Mouse (Mus musculus) lung, embryonic 16.5 days (tissue): ENCODE results near the gene Fbxl3. TPM values are rescaled to one million over a fixed set of nuclear protein-coding genes. Genes with fewer than 3 reads are reported as not detected.

Experiments
- ATAC-seq: fragments of 200-750 bp; cut with Nextera tagmentation; 2 replicates; pipeline ENCODE4 v1.8.0; 2017; ENCODE audit warnings: low read depth, mild to moderate bottlenecking, moderate library complexity
- H3K27ac ChIP-seq: fragments of 300-500 bp; sonication (generic); 2 replicates; pipeline ENCODE4 v1.5.1; 2014; ENCODE audit warnings: mild to moderate bottlenecking, control low read depth, low read length
- H3K27me3 ChIP-seq: fragments of 300-500 bp; sonication (generic); 2 replicates; pipeline ENCODE4 v1.6.1; 2014; ENCODE audit warnings: low read depth, low read length, mixed read lengths; ENCODE audit not compliant: control insufficient read depth, insufficient read depth
- H3K36me3 ChIP-seq: fragments of 300-500 bp; sonication (generic); 2 replicates; pipeline ENCODE4 v1.6.1; 2014; ENCODE audit warnings: low read length; ENCODE audit not compliant: control insufficient read depth, insufficient read depth
- H3K4me1 ChIP-seq: fragments of 300-500 bp; sonication (generic); replicated peaks from 2 replicates; pipeline ENCODE4 v1.6.1; 2014; ENCODE audit warnings: low read length, mixed read lengths; ENCODE audit not compliant: control insufficient read depth, insufficient read depth
- H3K4me2 ChIP-seq: fragments of 300-500 bp; sonication (generic); 2 replicates; pipeline ENCODE4 v1.6.1; 2014; ENCODE audit warnings: low read depth, low read length, control low read depth
- H3K4me3 ChIP-seq: fragments of 300-500 bp; sonication (generic); 2 replicates; pipeline ENCODE4 v1.5.1; 2014; ENCODE audit warnings: mild to moderate bottlenecking, low read length, control low read depth
- H3K9ac ChIP-seq: fragments of 300-500 bp; sonication (generic); 2 replicates; pipeline ENCODE4 v1.6.1; 2014; ENCODE audit warnings: low read length, control low read depth
- H3K9me3 ChIP-seq: fragments of 300-500 bp; sonication (generic); 2 replicates; pipeline ENCODE4 v1.6.1; 2016; ENCODE audit warnings: low read length; ENCODE audit not compliant: control insufficient read depth
- WGBS: fragments of 180-500 bp; shearing (Covaris S2); extraction: QIAGEN DNeasy Blood & Tissue Kit; methylation state at CpG from one replicate; pipeline ENCODE4 v1.1.7; 2014; 5-methylcytosine and 5-hydroxymethylcytosine counted together
- polyA plus RNA-seq: library from polyadenylated mRNA; unstranded; fragments of >200 nt; fragmentation: Nextera tagmentation; extraction: Ambion mirVana; gene quantifications from 2 replicates; pipeline ENCODE4 v1.2.1, GENCODE M21; 2015

Gene Fbxl3
- polyA plus RNA-seq, 1 experiment from 2014 or later = 22.6 TPM

DNA sequence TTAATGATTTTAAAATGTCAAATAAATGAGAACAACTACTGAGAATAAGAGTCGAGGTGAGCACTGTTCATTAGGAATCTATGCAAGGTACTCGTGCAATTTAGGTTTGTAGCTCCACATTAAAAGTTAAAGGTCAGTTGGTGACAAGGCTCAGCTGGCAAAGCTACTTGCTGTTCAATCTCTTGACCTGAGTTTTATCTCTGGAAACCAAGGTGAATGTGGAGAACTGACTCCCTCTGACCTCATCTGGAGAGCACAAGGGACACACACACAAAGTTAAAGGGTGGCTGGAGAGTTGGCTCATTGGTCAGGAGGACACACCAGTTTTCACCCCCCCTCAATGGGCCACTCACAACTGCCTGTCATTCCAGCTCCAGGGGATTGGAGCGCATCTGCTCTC is 1.8 kb upstream of the Fbxl3 start:
- peaks cover 16% of the 10 kb centered on the region for H3K4me1 ChIP-seq
- H3K36me3 ChIP-seq = no peaks in the 10 kb centered on the region
- H3K4me2 ChIP-seq = no peak overlapping the region
- H3K4me3 ChIP-seq = no peak overlapping the region
- 53% methylated on average over 3 of the region's 3 CpGs for WGBS
- H3K27me3 ChIP-seq = no peaks in the 10 kb centered on the region
- no peaks in the 10 kb centered on the region for H3K9me3 ChIP-seq
- ATAC-seq = no peak
- H3K9ac ChIP-seq = no peak overlapping the region
- no peak overlapping the region for H3K27ac ChIP-seq

DNA sequence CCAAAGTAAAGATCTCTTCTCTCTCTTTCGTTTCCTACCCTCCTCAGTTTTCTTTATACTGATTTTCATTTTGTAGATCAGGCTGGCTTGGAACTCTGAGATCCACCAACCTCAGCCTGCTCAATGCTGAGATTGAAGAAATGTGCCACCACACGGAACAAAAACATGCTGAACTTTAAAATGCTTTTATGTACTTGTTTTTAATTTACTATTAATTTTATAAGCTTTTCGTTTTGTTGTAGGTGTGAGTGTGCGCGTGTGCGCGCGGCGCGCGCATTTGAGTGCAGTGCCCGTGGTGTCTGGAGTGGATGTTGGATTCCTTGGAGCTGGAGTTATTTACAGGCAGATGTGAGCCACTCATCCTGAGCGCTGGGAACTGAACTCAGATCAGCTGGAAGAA is 930 bp upstream of the Fbxl3 start:
- H3K4me1 ChIP-seq = peaks cover 19% of the 10 kb centered on the region
- H3K27me3 ChIP-seq = no peaks in the 10 kb centered on the region
- H3K9me3 ChIP-seq = no peaks in the 10 kb centered on the region
- 0 out of 2 replicates have a peak overlapping the region, but pooled peaks have one; percentile 3 for H3K27ac ChIP-seq
- H3K36me3 ChIP-seq = peaks cover 3% of the 10 kb centered on the region
- no peak overlapping the region for H3K9ac ChIP-seq
- 56% methylated on average over 13 of the region's 13 CpGs for WGBS
- H3K4me2 ChIP-seq = peak overlapping the region; percentile 60
- peak overlapping the region; percentile 84; the same call in 1 of the 2 replicates for H3K4me3 ChIP-seq
- no peak for ATAC-seq

DNA sequence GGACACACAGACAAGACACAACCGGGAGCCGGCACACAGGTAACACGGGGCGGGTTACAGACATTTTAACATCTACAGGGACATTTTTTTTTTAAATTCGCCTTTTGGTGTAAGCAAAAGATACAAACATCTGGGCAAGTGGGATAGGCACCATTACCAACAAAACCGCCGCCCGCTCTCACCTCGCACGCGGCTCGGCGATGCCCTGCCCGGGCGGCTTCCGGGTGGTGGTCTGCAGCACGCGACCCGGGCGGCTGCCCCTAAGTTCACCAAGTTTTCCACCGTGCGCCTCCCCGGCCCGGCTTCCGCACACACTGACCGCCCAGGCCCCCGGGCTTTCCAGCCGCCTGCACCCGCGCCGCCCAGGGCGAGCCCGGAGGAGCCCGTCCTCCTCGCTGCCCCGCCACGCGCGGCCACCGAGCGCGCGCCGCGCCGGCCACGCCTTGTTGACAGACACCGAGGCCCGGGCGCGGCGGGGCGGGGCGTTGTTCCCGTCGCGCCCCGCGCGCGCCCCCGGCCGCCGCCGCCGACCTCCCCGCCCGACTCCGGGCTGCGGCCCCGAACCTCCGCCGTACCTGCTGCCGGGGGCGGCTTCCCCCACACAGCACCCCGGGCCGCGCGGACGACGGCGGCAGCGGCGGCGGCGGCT is 655 bp downstream of the Fbxl3 start:
- Histone ChIP-seq H3K27ac (peak overlapping the region; percentile 100), H3K9me3 (no peaks in the 10 kb centered on the region), H3K36me3 (peaks cover 7% of the 10 kb centered on the region), H3K9ac (peak overlapping the region; percentile 100), H3K4me3 (peak overlapping the region; percentile 84), H3K4me1 (peaks cover 19% of the 10 kb centered on the region), H3K27me3 (no peaks in the 10 kb centered on the region), H3K4me2 (peak overlapping the region; percentile 79)
- peak; percentile 86 for ATAC-seq
- 0% methylated on average over 79 of the region's 86 CpGs for WGBS

DNA sequence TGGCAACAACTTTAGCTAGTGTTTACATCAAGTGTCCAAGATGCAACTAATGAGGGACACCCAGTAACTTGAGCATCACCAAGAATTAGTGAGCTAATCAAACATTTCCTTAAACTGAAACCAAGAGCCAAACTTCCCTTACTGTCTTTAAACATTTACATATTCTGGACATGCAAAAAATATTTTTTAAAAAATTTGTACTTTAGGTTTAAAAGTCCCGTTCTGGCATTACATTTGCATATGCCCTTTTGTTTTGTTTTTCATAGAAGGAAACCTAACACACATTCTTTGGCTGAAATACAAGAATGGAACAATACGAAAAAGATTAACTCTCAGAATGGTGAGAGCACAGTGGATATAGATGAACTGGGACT is 1.2 kb downstream of the Fbxl3 start:
- Histone ChIP-seq H3K27ac (peak overlapping the region; percentile 100), H3K36me3 (peaks cover 7% of the 10 kb centered on the region), H3K4me1 (peaks cover 19% of the 10 kb centered on the region), H3K4me3 (peak overlapping the region; percentile 84), H3K27me3 (no peaks in the 10 kb centered on the region), H3K9me3 (no peaks in the 10 kb centered on the region), H3K4me2 (peak overlapping the region; percentile 79), H3K9ac (peak overlapping the region; percentile 100)
- no peak for ATAC-seq
- under 1% methylated on average over 2 of the region's 2 CpGs for WGBS

DNA sequence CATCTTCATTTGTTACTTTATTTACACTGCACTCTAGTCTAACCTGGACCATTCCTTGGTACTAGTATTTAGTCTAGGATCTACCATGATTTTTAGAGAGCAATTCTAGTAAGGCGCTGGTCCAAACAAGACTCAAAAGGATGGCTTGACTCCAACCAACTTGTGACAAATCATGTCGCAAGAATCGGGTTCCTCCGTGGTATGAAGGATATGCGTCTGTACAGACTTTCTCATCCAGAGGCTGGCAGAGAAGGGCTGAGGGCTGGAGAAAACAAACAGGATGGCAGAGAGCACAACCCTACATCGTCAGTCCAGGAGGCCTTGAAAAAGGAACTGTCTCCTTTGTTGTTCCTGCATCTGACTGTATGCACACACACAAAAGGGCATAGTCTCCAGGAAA is 2.7 kb downstream of the Fbxl3 start:
- no peaks in the 10 kb centered on the region for H3K9me3 ChIP-seq
- no peak overlapping the region for H3K27ac ChIP-seq
- peaks cover 19% of the 10 kb centered on the region for H3K4me1 ChIP-seq
- peak overlapping the region; percentile 29 for H3K4me2 ChIP-seq
- 50% methylated on average over 6 of the region's 6 CpGs for WGBS
- H3K36me3 ChIP-seq = peaks cover 7% of the 10 kb centered on the region
- no peak overlapping the region for H3K9ac ChIP-seq
- no peak overlapping the region for H3K4me3 ChIP-seq
- no peaks in the 10 kb centered on the region for H3K27me3 ChIP-seq
- ATAC-seq = no peak

DNA sequence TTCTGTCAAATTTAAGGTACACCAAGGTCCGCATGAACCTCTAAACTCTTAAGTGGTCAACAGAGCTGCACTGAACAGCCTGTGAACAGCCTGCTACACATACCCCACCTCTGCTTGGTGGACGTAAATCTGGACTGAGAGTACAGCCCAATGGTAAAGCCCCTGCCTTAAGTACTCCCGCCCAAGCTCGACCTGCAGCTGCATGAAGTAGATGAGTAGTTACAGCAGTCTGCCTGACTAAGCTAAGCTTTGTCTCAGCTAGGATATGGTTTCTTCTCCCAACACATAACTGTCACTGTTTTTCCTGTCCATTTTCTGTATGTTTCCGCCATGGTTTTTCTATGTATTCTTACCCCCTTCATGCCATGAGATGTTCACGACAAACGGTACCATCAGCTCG is 3.5 kb downstream of the Fbxl3 start:
- Histone ChIP-seq H3K9ac (no peak overlapping the region), H3K4me3 (no peak overlapping the region), H3K4me1 (peaks cover 15% of the 10 kb centered on the region), H3K9me3 (no peaks in the 10 kb centered on the region), H3K4me2 (no peak overlapping the region), H3K36me3 (peaks cover 7% of the 10 kb centered on the region), H3K27ac (no peak overlapping the region), H3K27me3 (no peaks in the 10 kb centered on the region)
- 90% methylated on average over 8 of the region's 8 CpGs for WGBS
- ATAC-seq = no peak

DNA sequence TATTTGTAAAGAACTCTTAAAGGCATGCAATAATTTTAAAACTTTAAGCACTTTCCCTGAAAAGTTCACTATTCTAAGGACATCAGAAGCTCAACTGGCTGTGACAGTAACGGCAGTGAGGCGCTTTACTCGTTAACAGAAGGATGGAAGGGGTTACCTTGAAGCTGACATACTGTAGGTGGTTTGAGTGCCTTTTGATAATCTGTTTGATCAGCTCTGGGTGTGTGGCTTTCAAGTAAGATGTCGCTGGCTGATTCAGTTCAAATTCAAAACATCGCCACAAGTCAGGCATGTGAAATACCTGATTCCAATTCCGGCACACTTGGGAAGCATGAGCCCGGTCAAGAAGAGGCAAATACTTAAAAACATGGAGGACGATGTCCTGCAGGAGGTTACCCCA is 4.3 kb downstream of the Fbxl3 start:
- Histone ChIP-seq H3K4me2 (no peak overlapping the region), H3K36me3 (peaks cover 7% of the 10 kb centered on the region), H3K4me1 (peaks cover 15% of the 10 kb centered on the region), H3K27me3 (no peaks in the 10 kb centered on the region), H3K9me3 (no peaks in the 10 kb centered on the region), H3K9ac (no peak overlapping the region), H3K4me3 (no peak overlapping the region), H3K27ac (no peak overlapping the region)
- whole genome bisulfite sequencing = 85% methylated on average over 8 of the region's 8 CpGs
- ATAC-seq = no peak

DNA sequence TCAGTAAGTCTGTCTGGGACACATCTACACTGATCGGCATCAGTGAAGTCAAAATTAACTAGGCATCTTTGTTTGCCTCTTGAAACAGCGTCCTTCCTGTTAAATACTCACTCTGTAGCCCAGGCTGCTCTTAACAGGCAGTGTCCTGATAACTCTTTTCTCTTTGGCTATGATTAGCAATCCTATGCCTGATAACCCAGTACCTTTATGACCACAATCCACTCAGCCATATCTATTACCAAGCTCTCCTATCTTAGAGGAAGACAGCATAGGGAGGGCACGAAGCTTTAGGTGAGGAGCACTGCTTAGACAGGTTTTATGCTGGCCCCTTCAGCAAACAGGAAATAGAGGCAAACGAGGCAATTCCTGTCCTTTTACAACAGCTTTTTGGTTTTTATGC is 5.7 kb downstream of the Fbxl3 start:
- Histone ChIP-seq H3K36me3 (peaks cover 13% of the 10 kb centered on the region), H3K27me3 (no peaks in the 10 kb centered on the region), H3K9me3 (no peaks in the 10 kb centered on the region), H3K4me2 (no peak overlapping the region), H3K4me3 (no peak overlapping the region), H3K9ac (no peak overlapping the region), H3K27ac (no peak overlapping the region), H3K4me1 (peaks cover 15% of the 10 kb centered on the region)
- 55% methylated on average over 4 of the region's 4 CpGs for WGBS
- no peak for ATAC-seq

DNA sequence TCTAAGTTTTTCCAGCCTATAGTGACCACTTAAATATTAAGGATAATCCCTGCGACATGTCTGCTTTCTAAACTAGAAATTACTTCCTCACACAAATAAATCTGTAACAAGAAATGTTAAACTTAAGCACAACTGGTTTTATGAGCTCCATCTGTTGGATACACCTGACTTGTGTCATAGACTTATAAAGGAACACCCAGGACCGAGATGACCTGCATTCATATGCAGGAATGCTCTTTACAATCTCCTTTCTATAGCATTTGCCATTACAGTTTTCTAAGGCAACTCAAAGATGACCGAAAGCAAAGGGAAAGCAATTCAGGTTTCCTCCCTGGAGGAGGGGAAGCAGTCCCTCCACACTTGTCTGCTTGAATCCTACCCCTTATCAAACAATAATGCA is 6.1 kb downstream of the Fbxl3 start:
- Histone ChIP-seq H3K27me3 (no peaks in the 10 kb centered on the region), H3K9ac (no peak overlapping the region), H3K36me3 (peaks cover 13% of the 10 kb centered on the region), H3K9me3 (no peaks in the 10 kb centered on the region), H3K4me3 (no peak overlapping the region), H3K4me2 (no peak overlapping the region), H3K27ac (no peak overlapping the region), H3K4me1 (peaks cover 15% of the 10 kb centered on the region)
- ATAC-seq = no peak
- 91% methylated on average over 3 of the region's 3 CpGs for WGBS

DNA sequence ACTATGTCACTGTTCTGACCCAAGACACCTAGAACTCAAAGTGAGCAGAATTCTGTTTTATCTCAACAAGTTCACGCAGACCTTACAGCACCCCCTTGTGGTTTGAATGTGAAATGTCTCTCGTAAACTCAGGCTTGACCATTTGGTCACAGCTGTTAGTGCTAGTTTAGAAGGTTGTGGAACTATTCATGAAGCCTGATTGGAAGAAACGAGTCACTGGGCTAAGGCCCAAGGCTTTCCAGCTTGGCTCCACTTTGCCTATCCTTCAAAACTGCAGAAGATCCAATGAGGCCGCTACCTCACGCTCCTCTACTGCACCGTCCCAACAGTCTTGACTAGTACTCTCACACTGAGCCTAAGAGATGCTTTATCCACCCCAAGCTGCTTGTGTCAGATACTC is 10.7 kb downstream of the Fbxl3 start:
- H3K4me3 ChIP-seq = no peak overlapping the region
- H3K27me3 ChIP-seq = no peaks in the 10 kb centered on the region
- peak; percentile 43 for ATAC-seq
- H3K9ac ChIP-seq = no peak overlapping the region
- peaks cover 3% of the 10 kb centered on the region; the same call in 1 of the 2 replicates for H3K4me1 ChIP-seq
- WGBS = 70% methylated on average over 6 of the region's 6 CpGs
- peaks cover 23% of the 10 kb centered on the region for H3K36me3 ChIP-seq
- H3K4me2 ChIP-seq = no peak overlapping the region
- no peak overlapping the region for H3K27ac ChIP-seq
- H3K9me3 ChIP-seq = no peaks in the 10 kb centered on the region
